In the genomic region with DNA sequence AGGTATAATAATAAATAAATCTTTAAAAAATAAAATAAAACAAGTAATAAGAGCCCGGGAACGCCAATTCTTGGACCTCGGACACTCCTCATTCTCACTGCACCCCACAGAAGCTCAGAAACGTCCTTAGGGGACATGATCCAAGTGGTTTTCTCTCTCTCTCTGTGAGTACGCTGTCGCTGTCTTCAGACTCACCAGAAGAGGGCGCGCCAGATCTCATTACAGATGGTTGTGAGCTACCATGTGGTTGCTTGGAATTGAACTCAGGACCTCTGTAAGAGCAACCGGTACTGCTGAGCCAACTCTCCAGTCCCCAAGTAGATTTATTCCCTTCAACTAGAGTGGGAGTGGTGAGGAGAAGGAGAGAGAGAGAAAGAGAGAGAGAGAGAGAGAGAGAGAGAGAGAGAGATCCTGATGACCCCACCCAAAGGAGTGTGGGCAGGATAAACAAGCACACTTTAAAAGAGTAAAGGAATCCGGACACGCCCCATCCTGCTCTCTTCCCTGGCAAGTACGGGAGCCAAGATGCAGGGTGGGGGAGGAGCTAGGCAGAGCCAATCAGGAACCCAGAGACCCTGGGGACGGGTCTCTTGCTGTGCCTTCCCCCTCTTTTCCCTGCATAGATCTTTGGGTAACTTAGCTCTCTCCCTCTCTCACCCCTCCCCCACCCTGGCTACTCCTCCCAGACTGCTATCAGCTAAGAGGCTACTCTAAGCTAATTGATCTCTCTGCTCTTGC, we compare ENCODE assay signal across 8 mouse cellular contexts. TPM values are rescaled to one million over a fixed set of nuclear protein-coding genes. Genes with fewer than 3 reads are reported as not detected.
A peak's percentile ranks its signal among the peaks of the same experiment; 100 is the strongest.
DNase-seq lines count a peak whose midpoint lies in the region; ATAC-seq lines count a peak whose summit lies in the region.

No protein-coding gene starts in this region.

- peaks cover 60% of the 10 kb centered on the region for H3K27me3 ChIP-seq in heart, embryonic 10.5 days (ENCODE audit: insufficient read depth, poor library complexity, severe bottlenecking)
- H3K27me3 ChIP-seq in heart, embryonic 12.5 days (replicated peaks), result peaks cover 48% of the 10 kb centered on the region
- H3K27me3 ChIP-seq in hindbrain, embryonic 15.5 days, result no peaks in the 10 kb centered on the region
- no peaks in the 10 kb centered on the region for H3K27me3 ChIP-seq in neural tube, embryonic 14.5 days (ENCODE audit: control insufficient read depth, insufficient read depth, low read length)

- peaks cover 31% of the 10 kb centered on the region for H3K4me1 ChIP-seq in heart, embryonic 10.5 days
- peaks cover 13% of the 10 kb centered on the region for H3K4me1 ChIP-seq in heart, embryonic 12.5 days (replicated peaks)
- H3K4me1 ChIP-seq in hindbrain, embryonic 15.5 days (replicated peaks), result peaks cover 61% of the 10 kb centered on the region
- peaks cover 40% of the 10 kb centered on the region for H3K4me1 ChIP-seq in neural tube, embryonic 14.5 days (ENCODE audit: control insufficient read depth, insufficient read depth, low read length)

- no peak overlapping the region; the same call in 1 of the 2 replicates for H3K4me3 ChIP-seq in heart, embryonic 10.5 days
- H3K4me3 ChIP-seq in heart, embryonic 12.5 days, result no peak overlapping the region
- H3K4me3 ChIP-seq in hindbrain, embryonic 15.5 days, result no peak overlapping the region
- H3K4me3 ChIP-seq in neural tube, embryonic 14.5 days (ENCODE audit: low read depth, low read length), result no peak overlapping the region

- no peaks in the 10 kb centered on the region for H3K36me3 ChIP-seq in heart, embryonic 10.5 days
- no peaks in the 10 kb centered on the region for H3K36me3 ChIP-seq in heart, embryonic 12.5 days
- H3K36me3 ChIP-seq in hindbrain, embryonic 15.5 days, result peaks cover 3% of the 10 kb centered on the region; the same call in 1 of the 2 replicates
- no peaks in the 10 kb centered on the region for H3K36me3 ChIP-seq in neural tube, embryonic 14.5 days (ENCODE audit: control insufficient read depth, insufficient read depth, low read length)

- WGBS in heart, embryonic 10.5 days, result 9% methylated on average over 13 of the region's 13 CpGs
- 13% methylated on average over 13 of the region's 13 CpGs for WGBS in heart, embryonic 12.5 days
- WGBS in hindbrain, embryonic 15.5 days, result 20% methylated on average over 13 of the region's 13 CpGs
- 14% methylated on average over 13 of the region's 13 CpGs for WGBS in neural tube, embryonic 14.5 days

- H3K9me3 ChIP-seq in heart, embryonic 10.5 days, result no peaks in the 10 kb centered on the region
- no peaks in the 10 kb centered on the region for H3K9me3 ChIP-seq in heart, embryonic 12.5 days (replicated peaks)
- no peaks in the 10 kb centered on the region for H3K9me3 ChIP-seq in hindbrain, embryonic 15.5 days
- H3K9me3 ChIP-seq in neural tube, embryonic 14.5 days (ENCODE audit: control insufficient read depth, low read length), result no peaks in the 10 kb centered on the region

- H3K4me2 ChIP-seq in heart, embryonic 12.5 days, result no peak overlapping the region
- peak overlapping the region; percentile 10 for H3K4me2 ChIP-seq in hindbrain, embryonic 15.5 days
- no peak overlapping the region for H3K4me2 ChIP-seq in neural tube, embryonic 14.5 days (ENCODE audit: low read depth, low read length)

- H3K27ac ChIP-seq in heart, embryonic 10.5 days, result no peak overlapping the region
- no peak overlapping the region for H3K27ac ChIP-seq in heart, embryonic 12.5 days (ENCODE audit: poor library complexity, severe bottlenecking)
- H3K27ac ChIP-seq in hindbrain, embryonic 15.5 days (replicated peaks), result no peak overlapping the region
- H3K27ac ChIP-seq in neural tube, embryonic 14.5 days (ENCODE audit: low read depth, low read length), result no peak overlapping the region

- peak; percentile 81 for DNase-seq in heart, embryonic 10.5 days (ENCODE audit: low spot score)
- peak; percentile 56 for DNase-seq in 3T3-L1 (ENCODE audit: low read depth, low spot score)
- peak; percentile 26 for DNase-seq in T-cell, adult 2 months (ENCODE audit: low spot score)
- DNase-seq in left cerebral cortex, adult 9 months (ENCODE audit: low spot score in 2 of 2), result no peak
- no peak for DNase-seq in layer of hippocampus, adult 11-12 months (ENCODE audit: low spot score)

- ATAC-seq in heart, embryonic 12.5 days (ENCODE audit: insufficient number of reproducible peaks, low FRiP score), result no peak
- no peak for ATAC-seq in hindbrain, embryonic 15.5 days (ENCODE audit: low FRiP score, low read depth)
- peak; percentile 44; the same call in 1 of the 2 replicates for ATAC-seq in neural tube, embryonic 14.5 days (ENCODE audit: low read depth)

- H3K9ac ChIP-seq in heart, embryonic 12.5 days, result no peak overlapping the region
- no peak overlapping the region for H3K9ac ChIP-seq in hindbrain, embryonic 15.5 days
- no peak overlapping the region for H3K9ac ChIP-seq in neural tube, embryonic 14.5 days (replicated peaks; ENCODE audit: low read depth, low read length)

RNA-seq across cellular contexts. Expression of a gene that starts 8.1 kb away (rescaled TPM):
- polyA plus RNA-seq in heart, embryonic 10.5 days (2016; fragmentation: Nextera tagmentation; extraction: Ambion mirVana), result 3.2 and 5.2 TPM in 2 replicates
- 2.6 and 3.2 TPM in 2 replicates for polyA plus RNA-seq in heart, embryonic 12.5 days (2016; fragmentation: Nextera tagmentation; extraction: Ambion mirVana)
- 58.1 and 63.6 TPM in 2 replicates for polyA plus RNA-seq in hindbrain, embryonic 15.5 days (2015; fragmentation: Nextera tagmentation; extraction: Ambion mirVana)
- 66.0 and 69.8 TPM in 2 replicates for polyA plus RNA-seq in neural tube, embryonic 14.5 days (2014; fragmentation: Nextera tagmentation; extraction: Ambion mirVana)

RNA-seq across cellular contexts. Expression of a gene that starts 23.7 kb away (rescaled TPM):
- polyA plus RNA-seq in heart, embryonic 10.5 days (2016; fragmentation: Nextera tagmentation; extraction: Ambion mirVana), result 31.1 and 45.5 TPM in 2 replicates
- 25.5 and 29.3 TPM in 2 replicates for polyA plus RNA-seq in heart, embryonic 12.5 days (2016; fragmentation: Nextera tagmentation; extraction: Ambion mirVana)
- polyA plus RNA-seq in hindbrain, embryonic 15.5 days (2015; fragmentation: Nextera tagmentation; extraction: Ambion mirVana), result 89.1 and 96.4 TPM in 2 replicates
- 110 TPM in 2 replicates for polyA plus RNA-seq in neural tube, embryonic 14.5 days (2014; fragmentation: Nextera tagmentation; extraction: Ambion mirVana)

RNA-seq across cellular contexts. Expression of a gene that starts 26.8 kb away (rescaled TPM):
- 138 TPM in 2 replicates for polyA plus RNA-seq in heart, embryonic 10.5 days (2016; fragmentation: Nextera tagmentation; extraction: Ambion mirVana)
- polyA plus RNA-seq in heart, embryonic 12.5 days (2016; fragmentation: Nextera tagmentation; extraction: Ambion mirVana), result 131 and 140 TPM in 2 replicates
- polyA plus RNA-seq in hindbrain, embryonic 15.5 days (2015; fragmentation: Nextera tagmentation; extraction: Ambion mirVana), result 63.3 and 67.1 TPM in 2 replicates
- 45.9 and 65.6 TPM in 2 replicates for polyA plus RNA-seq in neural tube, embryonic 14.5 days (2014; fragmentation: Nextera tagmentation; extraction: Ambion mirVana)

RNA-seq across cellular contexts. Expression of a gene that starts 27.1 kb away (rescaled TPM):
- polyA plus RNA-seq in heart, embryonic 10.5 days (2016; fragmentation: Nextera tagmentation; extraction: Ambion mirVana), result not detected in 2 replicates
- not detected in 2 replicates for polyA plus RNA-seq in heart, embryonic 12.5 days (2016; fragmentation: Nextera tagmentation; extraction: Ambion mirVana)
- polyA plus RNA-seq in hindbrain, embryonic 15.5 days (2015; fragmentation: Nextera tagmentation; extraction: Ambion mirVana), result not detected in 2 replicates
- polyA plus RNA-seq in neural tube, embryonic 14.5 days (2014; fragmentation: Nextera tagmentation; extraction: Ambion mirVana), result not detected in 2 replicates

RNA-seq across cellular contexts. Expression of a gene that starts 39.1 kb away (rescaled TPM):
- 0.74 and 0.87 TPM in 2 replicates for polyA plus RNA-seq in heart, embryonic 10.5 days (2016; fragmentation: Nextera tagmentation; extraction: Ambion mirVana)
- polyA plus RNA-seq in heart, embryonic 12.5 days (2016; fragmentation: Nextera tagmentation; extraction: Ambion mirVana), result 0.77 and 1.1 TPM in 2 replicates
- 3.6 and 4.7 TPM in 2 replicates for polyA plus RNA-seq in hindbrain, embryonic 15.5 days (2015; fragmentation: Nextera tagmentation; extraction: Ambion mirVana)
- 1.2 and 1.3 TPM in 2 replicates for polyA plus RNA-seq in neural tube, embryonic 14.5 days (2014; fragmentation: Nextera tagmentation; extraction: Ambion mirVana)

Comparison
In these comparisons a context has a peak if more than half of its experiments do, and no peak if none do; other contexts are left out.
1. DNase-seq: peak in heart, embryonic 10.5 days (single experiment), 3T3-L1 (single experiment) and T-cell, adult 2 months (single experiment); none in left cerebral cortex, adult 9 months (0 of 2) and layer of hippocampus, adult 11-12 months (single experiment).